21 mouse cellular contexts compared by ENCODE assay signal in the genomic region with DNA sequence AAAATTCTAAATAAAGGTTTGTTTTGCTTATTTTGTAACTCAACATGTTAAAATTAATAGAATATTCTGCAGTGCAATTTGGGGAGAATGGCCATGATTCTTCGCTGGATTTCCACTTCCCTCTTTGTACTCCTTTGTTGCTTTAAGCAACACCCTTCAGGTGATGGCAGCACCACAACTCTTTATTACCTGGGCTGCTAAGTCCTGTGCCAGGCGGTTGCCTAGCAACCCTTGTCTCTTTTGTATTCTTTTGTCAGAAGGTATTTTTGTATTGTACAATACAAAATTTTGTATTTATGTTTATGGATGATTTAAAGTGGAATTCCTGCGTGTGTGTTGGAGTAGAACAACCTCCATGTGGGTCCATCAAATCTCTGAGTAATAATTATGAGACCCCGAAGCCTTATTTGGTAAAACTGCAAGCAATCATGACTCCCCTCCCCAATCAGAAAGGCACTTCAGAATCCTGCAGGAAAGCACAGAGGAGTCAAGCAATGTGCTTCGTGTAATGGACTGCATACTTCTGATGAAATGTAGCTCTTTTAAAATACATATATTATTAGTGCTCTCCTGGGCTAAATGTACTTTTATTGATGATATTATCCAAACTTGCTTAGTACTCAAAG.
DNase-seq lines count a peak whose midpoint lies in the region; ATAC-seq lines count a peak whose summit lies in the region.
"Had no signal": no experiment of that assay in that cellular context is flagged by ENCODE, and none has a peak within 500 bp of the region (broad histone marks: within the 10 kb centered on the region; RNA-seq: fewer than 3 reads in every experiment).

No protein-coding gene starts in this region.

- no peaks in the 10 kb centered on the region for H3K27me3 ChIP-seq in hindbrain, embryonic 14.5 days (ENCODE audit: control insufficient read depth, insufficient read depth, low read length)
- no peaks in the 10 kb centered on the region for H3K27me3 ChIP-seq in hindbrain, embryonic 13.5 days
- no peaks in the 10 kb centered on the region for H3K27me3 ChIP-seq in neural tube, embryonic 13.5 days
- H3K27me3 ChIP-seq: heart, embryonic 15.5 days; kidney, embryonic 15.5 days; megakaryocyte, embryonic 14.5 days had no signal

- peak overlapping the region; percentile 28; the same call in 1 of the 2 replicates for H3K27ac ChIP-seq in hindbrain, embryonic 14.5 days
- H3K27ac ChIP-seq in hindbrain, embryonic 13.5 days: no peak overlapping the region
- H3K27ac ChIP-seq in neural tube, embryonic 13.5 days (replicated peaks): no peak overlapping the region
- H3K27ac ChIP-seq: heart, adult 2 months; heart, embryonic 15.5 days; kidney, embryonic 15.5 days had no signal

- no peak overlapping the region for H3K4me2 ChIP-seq in hindbrain, embryonic 14.5 days (replicated peaks)
- H3K4me2 ChIP-seq in hindbrain, embryonic 13.5 days: no peak overlapping the region
- no peak overlapping the region for H3K4me2 ChIP-seq in neural tube, embryonic 13.5 days
- H3K4me2 ChIP-seq: heart, embryonic 15.5 days; kidney, embryonic 15.5 days; liver, embryonic 11.5 days had no signal

- H3K9me3 ChIP-seq in hindbrain, embryonic 14.5 days (ENCODE audit: control insufficient read depth, low read length): no peaks in the 10 kb centered on the region
- H3K9me3 ChIP-seq in hindbrain, embryonic 13.5 days: no peaks in the 10 kb centered on the region
- no peaks in the 10 kb centered on the region for H3K9me3 ChIP-seq in neural tube, embryonic 13.5 days
- H3K9me3 ChIP-seq: heart, embryonic 15.5 days; kidney, embryonic 15.5 days; megakaryocyte, embryonic 14.5 days had no signal

- H3K9ac ChIP-seq in hindbrain, embryonic 14.5 days: no peak overlapping the region
- H3K9ac ChIP-seq in hindbrain, embryonic 13.5 days: no peak overlapping the region
- no peak overlapping the region for H3K9ac ChIP-seq in neural tube, embryonic 13.5 days
- H3K9ac ChIP-seq: heart, embryonic 15.5 days; kidney, embryonic 15.5 days had no signal

- no peak overlapping the region for H3K4me3 ChIP-seq in hindbrain, embryonic 14.5 days (replicated peaks; ENCODE audit: low read length)
- no peak overlapping the region for H3K4me3 ChIP-seq in hindbrain, embryonic 13.5 days
- no peak overlapping the region for H3K4me3 ChIP-seq in neural tube, embryonic 13.5 days
- H3K4me3 ChIP-seq: heart, adult 2 months; heart, embryonic 15.5 days; kidney, embryonic 15.5 days; megakaryocyte, embryonic 14.5 days had no signal

- WGBS in hindbrain, embryonic 14.5 days: 68% methylated on average over 5 of the region's 5 CpGs
- WGBS in hindbrain, embryonic 13.5 days: 75% methylated on average over 5 of the region's 5 CpGs
- WGBS in neural tube, embryonic 13.5 days: 65% methylated on average over 5 of the region's 5 CpGs

- DNase-seq in cerebellum, postnatal 10 days: peak; percentile 3 to 4
- no peak for DNase-seq in cerebellum, adult 18-20 months
- peak; percentile 54 for DNase-seq in hindbrain, embryonic 14.5 days (ENCODE audit: low spot score)
- no peak for DNase-seq in neural tube, embryonic 10.5 days (ENCODE audit: extremely low spot score, low spot score)
- DNase-seq in cerebellum, postnatal 36 days: no peak
- DNase-seq in gastrocnemius, postnatal 36 days: no peak
- DNase-seq: adrenal gland, adult 2 months; cerebellum, postnatal 14 days; gastrocnemius, postnatal 10 days; heart, adult 2 months; heart, postnatal 4 days; kidney, postnatal 4 days; lung, adult 2 months; right cerebral cortex, postnatal 4 days had no signal

- no peaks in the 10 kb centered on the region for H3K36me3 ChIP-seq in hindbrain, embryonic 14.5 days (replicated peaks; ENCODE audit: control insufficient read depth, insufficient read depth)
- no peaks in the 10 kb centered on the region for H3K36me3 ChIP-seq in hindbrain, embryonic 13.5 days
- H3K36me3 ChIP-seq in neural tube, embryonic 13.5 days: no peaks in the 10 kb centered on the region
- H3K36me3 ChIP-seq: heart, embryonic 15.5 days; kidney, embryonic 15.5 days had no signal

- no peaks in the 10 kb centered on the region for H3K4me1 ChIP-seq in hindbrain, embryonic 14.5 days (replicated peaks; ENCODE audit: control insufficient read depth, insufficient read depth, low read length)
- H3K4me1 ChIP-seq in hindbrain, embryonic 13.5 days (replicated peaks): no peaks in the 10 kb centered on the region
- no peaks in the 10 kb centered on the region for H3K4me1 ChIP-seq in neural tube, embryonic 13.5 days (replicated peaks)
- H3K4me1 ChIP-seq: heart, embryonic 15.5 days; kidney, embryonic 15.5 days; megakaryocyte, embryonic 14.5 days had no signal

- intact Hi-C loops in gastrocnemius, postnatal 36 days (cut with DNase I): no loop called here

- peak; percentile 64; the same call in 1 of the 2 replicates for ATAC-seq in hindbrain, embryonic 14.5 days (ENCODE audit: low FRiP score)
- no peak for ATAC-seq in hindbrain, embryonic 13.5 days (ENCODE audit: low FRiP score)
- ATAC-seq in neural tube, embryonic 13.5 days (ENCODE audit: low read depth): peak; percentile 53; the same call in 1 of the 2 replicates
- ATAC-seq: intestine, embryonic 16.5 days had no signal

Comparison
In these comparisons a context has a peak if more than half of its experiments do, and no peak if none do; other contexts are left out.
1. DNase-seq: peak in cerebellum, postnatal 10 days (2 of 2) and hindbrain, embryonic 14.5 days (single experiment); none in cerebellum, adult 18-20 months (0 of 2), neural tube, embryonic 10.5 days (single experiment), cerebellum, postnatal 36 days (0 of 2) and gastrocnemius, postnatal 36 days (0 of 2).